Mouse (Mus musculus): Measurements from ENCODE around the gene Foxk1.

GRCm38 (mm10) chr5:142478829-142479435, 77.6 kb downstream of the Foxk1 start:
- TF ChIP-seq CTCF (IDR thresholded peaks at IDR 0.05; ENCODE audit: insufficient read depth, low read length) (peak; percentile 89), POLR2A (IDR thresholded peaks at IDR 0.05; ENCODE audit: borderline replicate concordance, extremely low read depth, low read depth, low read length) (no peak)

Data from lung, adult 2 months (tissue).